Mouse (Mus musculus) myocyte (in vitro differentiated cells): Measurements from ENCODE around the gene Asic2. TPM values are rescaled to one million over a fixed set of nuclear protein-coding genes. Genes with fewer than 3 reads are reported as not detected.

Experiments
- H3K27me3 ChIP-seq: one replicate; pipeline ENCODE4 v1.6.1; 2011; ENCODE audit not compliant: control insufficient read depth, insufficient read depth, insufficient read length
- H3K36me3 ChIP-seq: one replicate; pipeline ENCODE4 v1.6.1; 2011; ENCODE audit not compliant: control insufficient read depth, insufficient read depth
- H3K4me2 ChIP-seq: one replicate; pipeline ENCODE4 v1.6.1; 2011; ENCODE audit warnings: low read depth, control low read depth
- H3K4me3 ChIP-seq: one replicate; pipeline ENCODE4 v1.5.1; 2011; ENCODE audit warnings: mild to moderate bottlenecking, control low read depth, moderate library complexity
- H3K79me2 ChIP-seq: one replicate; pipeline ENCODE4 v1.6.1; 2011; ENCODE audit not compliant: control insufficient read depth, insufficient read depth
- H3ac ChIP-seq: one replicate; pipeline ENCODE4 v1.6.1; 2011; ENCODE audit not compliant: control insufficient read depth, insufficient read length
- CEBPB ChIP-seq: IDR thresholded peaks from 2 replicates; pipeline ENCODE4 v1.6.1; 2011; ENCODE audit warnings: mild to moderate bottlenecking, moderate library complexity; ENCODE audit not compliant: poor library complexity, insufficient read depth, severe bottlenecking
- E2F4 ChIP-seq: IDR thresholded peaks from one replicate; pipeline ENCODE4 v1.6.1; 2011; ENCODE audit warnings: mild to moderate bottlenecking, control low read depth, moderate library complexity; ENCODE audit not compliant: insufficient read depth
- MAX ChIP-seq: IDR thresholded peaks from one replicate; pipeline ENCODE4 v1.6.1; 2011; ENCODE audit warnings: low read depth, mild to moderate bottlenecking, control low read depth
- MYOD1 ChIP-seq, 3 experiments: IDR thresholded peaks; one replicate each; pipeline ENCODE4 v1.6.1; 2011; ENCODE audit warnings: control low read depth in 2 of 3, low read depth in 2 of 3, mild to moderate bottlenecking in 2 of 3, moderate library complexity in 1 of 3; ENCODE audit not compliant: insufficient read length in 2 of 3, control insufficient read depth in 1 of 3
- MYOG ChIP-seq, 3 experiments: IDR thresholded peaks; one replicate each; pipeline ENCODE4 v1.6.1; 2011; ENCODE audit warnings: control low read depth in 2 of 3, low read depth in 2 of 3, mild to moderate bottlenecking in 2 of 3; ENCODE audit not compliant: insufficient read length in 2 of 3, control insufficient read depth in 1 of 3, insufficient read depth in 1 of 3
- POLR2A ChIP-seq: IDR thresholded peaks from one replicate; pipeline ENCODE4 v1.6.1; 2011; ENCODE audit warnings: low read depth, mild to moderate bottlenecking, control low read depth, moderate library complexity; ENCODE audit not compliant: insufficient read length
- POLR2AphosphoS2 ChIP-seq: IDR thresholded peaks from one replicate; pipeline ENCODE4 v1.6.1; 2011; ENCODE audit warnings: low read depth, control low read depth; ENCODE audit not compliant: insufficient read length
- REST ChIP-seq: IDR thresholded peaks from one replicate; pipeline ENCODE4 v1.6.1; 2011; ENCODE audit warnings: mild to moderate bottlenecking, control low read depth, moderate library complexity; ENCODE audit not compliant: insufficient read depth, insufficient read length
- SRF ChIP-seq: IDR thresholded peaks from one replicate; pipeline ENCODE4 v1.6.1; 2011; ENCODE audit warnings: low read depth; ENCODE audit not compliant: control insufficient read depth, insufficient read length
- TCF12 ChIP-seq: IDR thresholded peaks from one replicate; pipeline ENCODE4 v1.6.1; 2011; ENCODE audit warnings: mild to moderate bottlenecking, control low read depth; ENCODE audit not compliant: poor library complexity, insufficient read depth, severe bottlenecking
- TCF3 ChIP-seq: IDR thresholded peaks from one replicate; pipeline ENCODE4 v1.6.1; 2011; ENCODE audit warnings: low read depth, control low read depth; ENCODE audit not compliant: insufficient read length
- USF1 ChIP-seq: IDR thresholded peaks from one replicate; pipeline ENCODE4 v1.6.1; 2011; ENCODE audit warnings: low read depth, mild to moderate bottlenecking, control low read depth, moderate library complexity
- polyA plus RNA-seq: library from polyadenylated mRNA; unstranded; fragments of >200 nt; fragmentation: generic; extraction: Trizol; gene quantifications from one replicate; pipeline ENCODE4 v1.2.1, GENCODE M21; 2012; ENCODE audit warnings: missing spikeins

The Asic2 gene
- polyA plus RNA-seq, 1 experiment: not detected

- Histone ChIP-seq H3K27me3 (no peaks in the 10 kb centered on the region), H3K36me3 (no peaks in the 10 kb centered on the region), H3ac (no peak overlapping the region), H3K4me2 (no peak overlapping the region), H3K4me3 (no peak overlapping the region), H3K79me2 (no peaks in the 10 kb centered on the region)
- no peak for TF ChIP-seq MYOG (IDR thresholded peaks at IDR 0.05; ENCODE audit: control insufficient read depth in 1 of 3, insufficient read depth in 1 of 3, insufficient read length in 2 of 3, low read depth in 2 of 3)
- no peak for TF ChIP-seq E2F4
- TF ChIP-seq TCF3: no peak
Observed at GRCm38 (mm10) chr11:81757221-81757620, 211.0 kb downstream of the Asic2 start.

- Histone ChIP-seq H3K4me2 (no peak overlapping the region), H3K27me3 (no peaks in the 10 kb centered on the region), H3ac (no peak overlapping the region), H3K36me3 (no peaks in the 10 kb centered on the region), H3K79me2 (no peaks in the 10 kb centered on the region), H3K4me3 (no peak overlapping the region)
- no peak for TF ChIP-seq E2F4
Observed at GRCm38 (mm10) chr11:81750876-81751275, 217.4 kb downstream of the Asic2 start.

GRCm38 (mm10) chr11:81750016-81750415, 218.2 kb downstream of the Asic2 start:
- no peak overlapping the region for H3K4me3 ChIP-seq
- H3K27me3 ChIP-seq: no peaks in the 10 kb centered on the region
- no peak overlapping the region for H3K4me2 ChIP-seq
- TF ChIP-seq TCF3: no peak
- no peak for TF ChIP-seq POLR2A
- no peak for TF ChIP-seq REST
- no peak for TF ChIP-seq SRF
- no peak for TF ChIP-seq MYOD1 (IDR thresholded peaks at IDR 0.05; ENCODE audit: control insufficient read depth in 1 of 3, insufficient read length in 2 of 3, low read depth in 2 of 3)
- no peak for TF ChIP-seq MAX
- TF ChIP-seq POLR2AphosphoS2: no peak
- TF ChIP-seq CEBPB: no peak
- TF ChIP-seq USF1: no peak
- no peak for TF ChIP-seq MYOG (IDR thresholded peaks at IDR 0.05; ENCODE audit: control insufficient read depth in 1 of 3, insufficient read depth in 1 of 3, insufficient read length in 2 of 3, low read depth in 2 of 3)
- no peak for TF ChIP-seq TCF12
- no peak for TF ChIP-seq E2F4
- H3ac ChIP-seq: no peak overlapping the region
- no peaks in the 10 kb centered on the region for H3K36me3 ChIP-seq
- no peaks in the 10 kb centered on the region for H3K79me2 ChIP-seq

- Histone ChIP-seq H3K79me2 (no peaks in the 10 kb centered on the region), H3K4me3 (no peak overlapping the region), H3K27me3 (peaks cover 16% of the 10 kb centered on the region), H3K4me2 (no peak overlapping the region), H3ac (no peak overlapping the region), H3K36me3 (no peaks in the 10 kb centered on the region)
- TF ChIP-seq SRF: no peak
- no peak for TF ChIP-seq MYOD1 (IDR thresholded peaks at IDR 0.05; ENCODE audit: control insufficient read depth in 1 of 3, insufficient read length in 2 of 3, low read depth in 2 of 3)
- TF ChIP-seq CEBPB: no peak
- no peak for TF ChIP-seq MYOG (IDR thresholded peaks at IDR 0.05; ENCODE audit: control insufficient read depth in 1 of 3, insufficient read depth in 1 of 3, insufficient read length in 2 of 3, low read depth in 2 of 3)
- TF ChIP-seq MAX: no peak
- no peak for TF ChIP-seq USF1
- TF ChIP-seq TCF3: no peak
- TF ChIP-seq POLR2A: no peak
- no peak for TF ChIP-seq REST
- TF ChIP-seq TCF12: no peak
- TF ChIP-seq POLR2AphosphoS2: no peak
- no peak for TF ChIP-seq E2F4
Observed at GRCm38 (mm10) chr11:81738995-81739394, 229.3 kb downstream of the Asic2 start.

GRCm38 (mm10) chr11:81737777-81738176, 230.5 kb downstream of the Asic2 start:
- Histone ChIP-seq H3K27me3 (peaks cover 16% of the 10 kb centered on the region), H3K4me3 (no peak overlapping the region), H3K36me3 (no peaks in the 10 kb centered on the region), H3K4me2 (no peak overlapping the region), H3K79me2 (no peaks in the 10 kb centered on the region), H3ac (no peak overlapping the region)
- TF ChIP-seq CEBPB: no peak
- TF ChIP-seq TCF12: no peak
- no peak for TF ChIP-seq MYOD1 (IDR thresholded peaks at IDR 0.05; ENCODE audit: control insufficient read depth in 1 of 3, insufficient read length in 2 of 3, low read depth in 2 of 3)
- TF ChIP-seq REST: no peak
- TF ChIP-seq TCF3: no peak
- TF ChIP-seq POLR2A: no peak
- no peak for TF ChIP-seq MYOG (IDR thresholded peaks at IDR 0.05; ENCODE audit: control insufficient read depth in 1 of 3, insufficient read depth in 1 of 3, insufficient read length in 2 of 3, low read depth in 2 of 3)
- TF ChIP-seq USF1: no peak
- TF ChIP-seq SRF: no peak
- TF ChIP-seq POLR2AphosphoS2: no peak
- TF ChIP-seq MAX: no peak
- no peak for TF ChIP-seq E2F4
